Mouse (Mus musculus): ENCODE results near the gene Cacna1e.

The Cacna1e gene

GRCm38 (mm10) chr1:154832168-154832539 is 52.1 kb downstream of the Cacna1e start:
- no peak for DNase-seq

GRCm38 (mm10) chr1:154831269-154832167 is 52.8 kb downstream of the Cacna1e start:
- no peak for DNase-seq

- no peak for DNase-seq
Observed at GRCm38 (mm10) chr1:154830051-154830450, 54.2 kb downstream of the Cacna1e start.

- DNase-seq, result no peak
Observed at GRCm38 (mm10) chr1:154823098-154823497, 61.2 kb downstream of the Cacna1e start.

GRCm38 (mm10) chr1:154820422-154820821 is 63.9 kb downstream of the Cacna1e start:
- DNase-seq, result no peak

- no peak for DNase-seq
Observed at GRCm38 (mm10) chr1:154819960-154820359, 64.3 kb downstream of the Cacna1e start.

- DNase-seq, result no peak
Observed at GRCm38 (mm10) chr1:154818742-154819141, 65.6 kb downstream of the Cacna1e start.

- no peak for DNase-seq
Observed at GRCm38 (mm10) chr1:154816836-154817235, 67.5 kb downstream of the Cacna1e start.

GRCm38 (mm10) chr1:154816267-154816666 is 68.0 kb downstream of the Cacna1e start:
- DNase-seq, result no peak

- DNase-seq, result no peak
Observed at GRCm38 (mm10) chr1:154805742-154806141, 78.6 kb downstream of the Cacna1e start.

GRCm38 (mm10) chr1:154805038-154805437 is 79.3 kb downstream of the Cacna1e start:
- DNase-seq, result no peak

GRCm38 (mm10) chr1:154802301-154802904 is 81.9 kb downstream of the Cacna1e start:
- no peak for DNase-seq

- DNase-seq, result no peak
Observed at GRCm38 (mm10) chr1:154799257-154799656, 85.0 kb downstream of the Cacna1e start.

GRCm38 (mm10) chr1:154798771-154799170 is 85.5 kb downstream of the Cacna1e start:
- no peak for DNase-seq

- DNase-seq, result peak in 1 of 2 experiments; percentile 22
Observed at GRCm38 (mm10) chr1:154796685-154797084, 87.6 kb downstream of the Cacna1e start.

GRCm38 (mm10) chr1:154794518-154794951 is 89.8 kb downstream of the Cacna1e start:
- DNase-seq, result no peak

- peak in 1 of 2 experiments; percentile 14 for DNase-seq
Observed at GRCm38 (mm10) chr1:154791544-154792174, 92.6 kb downstream of the Cacna1e start.

- DNase-seq, result no peak
Observed at GRCm38 (mm10) chr1:154788491-154788890, 95.8 kb downstream of the Cacna1e start.

GRCm38 (mm10) chr1:154788069-154788468 is 96.2 kb downstream of the Cacna1e start:
- DNase-seq, result peak in 1 of 2 experiments; percentile 63

- no peak for DNase-seq
Observed at GRCm38 (mm10) chr1:154787418-154787817, 96.9 kb downstream of the Cacna1e start.

- peak; percentile 64 to 82 for DNase-seq
Observed at GRCm38 (mm10) chr1:154786243-154786669, 98.0 kb downstream of the Cacna1e start.

GRCm38 (mm10) chr1:154784862-154785261 is 99.4 kb downstream of the Cacna1e start:
- no peak for DNase-seq

GRCm38 (mm10) chr1:154783521-154783920 is 100.8 kb downstream of the Cacna1e start:
- DNase-seq, result peak; percentile 30 to 34

Measured in kidney, adult 8-10 months (tissue).